Mouse (Mus musculus): ENCODE measurements around the gene Fance. TPM values are rescaled to one million over a fixed set of nuclear protein-coding genes. Genes with fewer than 3 reads are reported as not detected.
A peak's percentile ranks its signal among the peaks of the same experiment; 100 is the strongest.
"Not testable (repeated sequence)": the region's sequence is repeated elsewhere in the genome, so short reads cannot be mapped to it uniquely, and the experiment has no call there.

The Fance gene
- total RNA-seq, 2 experiments from 2014 or later, result 23.5 to 23.7 TPM

DNA sequence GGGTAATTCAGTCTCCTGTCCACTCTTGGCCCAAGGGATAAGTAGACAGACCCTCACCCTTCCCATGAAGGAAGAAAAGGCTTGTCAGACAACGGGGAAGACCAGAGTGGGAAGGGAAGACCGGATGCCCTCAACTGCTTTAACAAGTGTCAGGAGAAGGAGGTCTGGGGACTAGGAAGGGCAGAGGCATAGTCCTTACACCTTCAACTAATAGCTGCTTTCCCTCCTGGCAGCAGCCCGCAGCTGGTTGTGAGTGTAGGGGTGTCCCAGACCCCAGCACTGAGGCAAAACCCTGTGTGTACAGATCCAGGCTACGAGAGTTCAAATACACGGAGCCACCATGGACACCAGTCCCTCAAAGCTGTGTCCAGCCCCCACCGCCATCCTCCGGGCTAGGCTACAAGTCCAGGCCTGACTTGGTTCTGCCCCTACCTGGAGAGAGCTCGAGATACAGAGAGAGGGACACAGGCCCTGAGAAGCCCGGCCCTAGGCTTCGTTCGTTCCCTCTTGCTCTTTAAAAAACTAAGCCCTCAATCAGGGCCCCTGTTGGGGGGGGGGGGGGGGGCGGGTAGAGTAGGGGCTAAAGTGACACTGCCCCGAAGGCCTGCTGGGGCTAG is 36.1 kb downstream of the Fance start:
- DNase-seq, result no peak

DNA sequence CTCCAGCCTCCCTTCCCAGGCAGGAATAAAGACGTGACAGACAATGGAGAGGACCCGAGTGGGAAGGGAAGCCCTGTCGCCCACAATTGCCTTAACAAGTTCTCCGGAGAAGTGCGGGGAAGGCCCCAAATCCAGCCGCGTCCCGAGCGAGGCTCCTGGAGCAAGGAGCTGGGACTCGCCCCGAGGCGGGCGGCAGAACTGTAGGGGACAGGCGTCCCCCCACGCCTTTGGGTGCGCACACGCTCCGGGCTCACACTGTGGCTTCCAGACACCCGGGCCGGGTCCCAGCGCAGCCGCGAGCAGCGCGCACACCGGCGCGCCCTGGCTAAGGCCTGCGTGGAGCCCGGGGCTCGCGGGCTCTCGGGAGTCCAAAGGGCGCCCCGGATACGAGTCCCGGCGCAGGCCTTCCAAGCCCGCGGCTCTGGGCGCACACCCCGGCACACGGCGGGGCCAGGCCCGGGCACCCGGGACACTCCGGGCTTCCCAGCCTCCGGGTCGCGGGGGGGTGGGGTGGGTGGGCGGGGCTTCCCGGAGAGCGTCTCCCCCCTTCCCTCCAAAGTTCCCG is 36.7 kb downstream of the Fance start:
- peak; percentile 66 to 73 for DNase-seq

DNA sequence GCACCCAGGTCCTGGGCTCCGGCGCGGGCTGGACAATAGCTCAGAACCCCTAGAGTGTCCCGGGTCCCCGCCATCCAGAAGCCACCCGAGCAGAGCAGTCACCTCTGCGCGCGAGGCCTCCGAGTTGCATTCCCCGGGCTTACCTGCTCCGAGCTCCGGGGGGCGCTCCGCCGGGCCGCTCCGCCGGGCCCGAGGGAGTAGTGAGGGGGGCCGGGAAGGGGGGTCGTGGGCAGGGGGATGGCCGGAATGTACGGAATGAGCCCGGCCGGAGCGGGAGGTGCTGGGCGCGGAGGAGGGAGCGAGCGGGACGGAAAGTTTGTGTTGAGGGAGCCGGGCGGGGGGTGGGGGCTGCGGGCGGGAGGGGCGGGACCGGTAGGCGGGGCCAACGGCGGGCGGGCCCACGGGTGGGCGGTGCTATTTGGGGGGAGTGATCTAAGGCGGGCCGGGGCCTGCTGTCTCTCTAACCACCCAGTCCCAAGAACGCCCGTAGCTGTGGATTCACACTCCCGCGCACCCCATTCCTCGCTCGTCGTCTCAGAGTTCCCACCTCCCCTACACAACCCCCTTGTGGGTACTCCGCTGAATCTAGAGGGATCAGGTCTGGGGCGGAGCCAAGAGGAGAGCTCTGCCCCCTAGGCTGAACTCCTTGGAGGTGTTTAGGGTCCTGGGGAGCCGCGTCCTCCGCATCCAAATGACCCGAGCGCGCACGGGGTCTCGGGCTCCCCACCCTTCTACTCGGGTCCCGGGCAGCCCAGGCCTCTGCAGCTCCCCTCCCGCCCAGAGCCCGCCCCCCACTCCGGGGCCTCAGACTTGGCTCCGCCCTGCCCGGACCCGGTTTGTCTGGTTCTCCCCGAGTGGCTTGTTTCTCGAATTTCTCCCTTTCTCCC is 37.4 kb downstream of the Fance start, which contains the start of gene Tead3:
TSS of gene Tead3 (minus strand) at position 352 of the 887 bp plus-strand sequence.
- peak; percentile 84 to 88 for DNase-seq

DNA sequence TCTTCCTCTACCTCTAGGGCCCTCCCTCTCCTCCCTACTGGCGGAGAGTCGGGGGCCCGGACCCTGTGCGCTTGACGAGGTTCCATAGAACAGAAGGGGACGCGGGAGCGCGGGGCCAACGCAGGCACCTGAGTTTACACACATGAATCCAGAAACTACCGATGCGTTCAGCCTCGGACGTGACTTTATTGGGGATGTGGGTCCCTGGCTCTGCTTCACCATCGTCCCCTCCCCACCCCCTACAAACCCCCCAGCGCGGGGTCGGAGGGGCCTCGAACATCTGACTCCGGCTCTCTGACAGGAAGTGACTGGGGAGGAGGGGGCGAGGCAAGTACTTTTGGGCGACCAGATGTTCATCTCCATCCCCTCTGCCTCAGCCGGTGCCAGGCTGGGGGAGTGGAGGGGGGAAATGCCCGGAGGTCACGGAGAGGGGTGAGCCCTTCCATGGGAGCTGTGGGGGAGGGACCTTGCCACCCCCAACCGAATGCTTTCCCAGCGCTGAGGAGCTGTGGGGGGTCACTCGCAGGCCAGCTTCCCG is 38.1 kb downstream of the Fance start:
- DNase-seq, result no peak

DNA sequence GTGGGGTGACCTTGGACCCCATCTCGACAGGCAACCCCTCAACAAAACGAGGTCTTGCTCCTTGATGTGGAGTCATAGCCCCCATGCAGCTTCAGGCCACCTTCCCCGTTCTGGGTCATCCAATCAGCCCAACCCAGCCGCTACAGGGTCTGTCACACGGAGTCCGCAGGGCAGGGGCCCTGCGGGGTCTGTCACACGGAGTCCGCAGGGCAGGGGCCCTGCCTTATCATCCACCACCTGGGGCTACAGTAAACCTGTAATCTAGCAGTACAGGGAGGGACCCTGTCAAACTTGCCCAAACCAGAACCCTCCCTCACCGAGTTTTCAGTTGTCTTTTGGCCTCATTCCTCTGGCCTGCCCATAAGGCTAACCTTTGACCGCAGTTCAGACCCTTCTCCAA is 38.7 kb downstream of the Fance start:
- no peak for DNase-seq

DNA sequence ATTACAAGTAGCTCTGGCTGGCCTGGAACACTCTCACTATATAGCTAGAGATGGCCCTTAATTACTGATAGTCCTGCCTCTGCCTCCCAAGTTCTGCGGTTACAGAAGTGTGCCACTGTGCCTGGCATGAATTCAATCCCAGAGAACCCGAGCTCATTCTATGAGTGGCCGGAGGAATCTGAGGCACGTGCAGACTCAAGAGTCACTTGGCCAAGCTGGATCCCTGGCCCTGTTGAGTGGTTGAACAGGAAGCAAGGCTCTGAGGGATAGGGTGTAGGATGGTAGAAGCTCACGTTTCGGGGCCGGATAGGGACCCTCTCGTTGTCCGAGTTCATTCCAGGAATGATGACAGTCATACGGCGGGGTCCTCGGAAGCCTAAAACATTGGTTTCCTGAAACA is 42.6 kb downstream of the Fance start:
- no peak for DNase-seq

DNA sequence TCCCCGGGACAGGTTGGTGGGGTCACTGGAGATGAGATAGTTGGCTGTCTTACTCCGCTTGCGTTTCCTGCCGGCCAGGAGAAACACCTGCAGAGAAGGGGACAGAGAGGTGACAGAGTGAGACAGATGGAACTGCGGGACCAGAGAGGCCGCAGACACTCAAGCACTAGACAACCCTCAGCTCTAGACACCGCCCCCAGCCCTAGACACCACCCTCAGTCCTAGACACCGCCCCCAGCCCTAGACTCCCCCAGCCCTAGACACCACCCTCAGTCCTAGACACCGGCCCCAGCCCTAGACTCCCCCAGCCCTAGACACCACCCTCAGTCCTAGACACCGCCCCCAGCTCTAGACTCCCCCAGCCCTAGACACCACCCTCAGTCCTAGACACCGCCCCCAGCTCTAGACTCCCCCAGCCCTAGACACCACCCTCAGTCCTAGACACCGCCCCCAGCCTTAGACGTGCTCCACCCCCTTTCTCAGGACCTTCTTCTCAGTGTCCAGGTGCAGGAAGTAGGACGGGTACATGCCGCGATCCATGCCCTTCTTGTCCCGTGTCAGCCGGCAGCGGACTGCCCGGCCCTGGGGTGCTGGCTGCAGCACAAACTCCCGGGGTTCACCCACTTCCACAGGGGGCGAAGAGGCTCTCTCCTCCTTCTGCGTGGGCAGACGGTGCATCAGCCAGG is 45.4 kb downstream of the Fance start:
- not testable (repeated sequence) for DNase-seq

DNA sequence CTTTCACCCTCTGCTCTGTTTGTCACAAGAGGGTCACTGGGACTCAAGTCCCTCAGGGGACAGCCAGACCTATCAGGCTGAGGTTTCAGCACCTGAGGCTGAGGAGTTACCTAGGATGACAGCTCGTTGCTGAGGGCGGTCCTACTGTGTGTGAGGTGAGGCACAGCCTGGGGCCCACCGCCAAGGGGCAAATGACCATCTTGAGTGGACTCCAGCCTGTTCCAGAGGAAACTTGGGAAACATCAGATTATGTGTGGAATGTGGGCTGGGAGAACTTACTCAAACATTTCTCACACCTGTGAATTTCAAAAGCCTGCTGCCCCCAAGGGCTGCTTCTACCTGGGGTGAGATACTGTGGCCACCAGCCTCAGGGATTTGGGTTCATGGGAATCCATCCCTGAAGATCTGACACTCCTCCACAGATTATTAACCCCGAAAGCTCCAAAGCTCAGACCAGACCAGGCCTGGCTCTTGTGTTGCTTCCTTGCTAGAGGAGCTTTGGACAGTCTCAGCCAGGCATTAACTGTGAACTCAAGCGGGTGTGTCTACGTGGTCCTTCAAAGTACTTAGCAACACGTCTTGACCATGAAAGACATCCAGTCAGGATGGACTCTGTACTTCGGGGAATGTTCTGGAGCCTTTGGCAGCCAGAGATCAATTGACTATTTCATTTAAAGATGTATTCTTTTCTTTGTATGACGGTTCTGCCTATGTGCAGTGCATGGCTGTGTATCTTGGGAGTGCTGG is 47.4 kb downstream of the Fance start:
- DNase-seq, result no peak

DNA sequence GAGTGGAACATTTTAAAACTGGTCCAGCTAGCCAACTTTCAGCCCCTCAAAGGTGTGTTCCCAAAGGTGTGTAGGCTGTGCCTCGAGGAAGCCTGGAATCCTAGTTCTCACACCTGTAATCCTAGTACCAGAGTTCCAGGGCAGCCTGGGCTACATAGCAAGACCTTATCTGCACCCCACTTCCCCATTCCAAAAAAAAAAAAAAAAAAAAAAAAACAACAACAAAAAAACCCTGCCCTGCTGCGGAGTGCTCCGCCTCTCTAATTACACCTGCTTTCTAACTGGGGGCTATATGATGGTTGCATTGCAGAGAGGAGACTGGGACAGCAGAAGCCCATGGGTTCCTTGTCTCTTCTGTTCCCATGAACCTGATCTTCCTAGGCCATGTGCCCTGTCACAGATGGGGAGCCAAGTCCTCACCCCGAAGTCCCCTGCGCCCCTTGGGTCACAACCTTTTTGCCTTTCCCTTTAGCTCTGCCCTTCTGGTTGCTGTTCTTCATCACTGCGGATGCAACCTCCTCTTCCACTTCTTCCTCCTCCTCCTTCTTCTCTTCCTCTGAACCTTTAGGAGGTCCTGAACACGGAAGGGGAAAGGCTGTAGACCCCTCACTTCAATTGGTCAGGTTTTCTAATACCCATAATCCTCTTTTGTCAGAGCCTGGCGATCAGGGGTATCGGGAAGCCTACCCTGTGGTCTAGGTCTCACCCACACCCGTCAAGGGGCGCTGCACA is 48.8 kb downstream of the Fance start:
- DNase-seq, result no peak

DNA sequence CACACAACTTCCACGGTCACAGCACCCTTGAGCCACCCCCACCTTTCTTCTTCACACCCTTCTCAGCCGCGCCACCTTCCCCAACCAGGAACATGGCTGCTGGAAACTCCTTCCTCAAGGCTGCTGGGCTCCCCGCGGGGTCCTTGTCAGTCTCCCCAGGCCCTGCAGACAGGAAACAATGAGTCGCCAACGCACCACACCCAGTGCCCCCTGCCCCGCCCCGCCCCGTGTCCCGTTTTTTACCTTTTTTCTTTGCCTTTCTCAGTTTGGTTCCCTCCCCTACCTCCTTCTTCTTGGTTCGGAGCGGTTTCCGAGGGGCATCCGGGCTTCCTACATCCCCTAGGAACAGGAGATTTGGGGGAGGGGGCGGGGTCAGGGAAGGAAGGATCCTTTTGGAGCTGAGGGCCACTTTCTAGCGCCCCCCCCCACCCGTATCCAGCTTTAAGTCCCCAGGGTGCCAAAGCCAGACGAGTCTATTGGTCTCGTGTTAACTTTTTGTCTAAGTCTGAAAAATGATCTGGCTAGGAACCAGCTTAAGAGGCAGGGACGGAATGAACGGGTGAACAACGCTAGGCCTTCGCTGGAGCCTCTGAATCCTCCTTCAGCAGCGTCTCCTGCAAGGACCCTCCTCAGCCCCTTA is 49.5 kb downstream of the Fance start:
- no peak for DNase-seq

DNA sequence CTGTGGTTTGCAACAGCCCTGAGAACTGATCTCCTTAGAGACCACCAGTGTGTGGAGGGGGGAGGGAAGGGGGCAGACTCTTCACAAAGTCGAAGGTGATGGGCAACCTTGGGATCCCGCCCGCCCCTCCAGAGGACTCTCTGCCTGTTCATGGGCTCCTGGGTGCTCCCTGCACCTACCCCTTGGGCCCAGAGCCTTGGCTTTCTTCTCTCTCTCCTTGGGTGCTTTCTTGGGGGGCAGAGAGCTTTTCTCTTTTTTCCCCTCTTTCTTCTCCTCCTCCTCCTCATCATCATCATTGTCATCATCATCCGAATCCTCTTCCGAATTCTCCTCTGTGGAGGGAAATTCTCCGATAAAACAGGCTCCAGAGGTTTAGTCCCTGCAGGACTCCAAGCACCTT is 50.2 kb downstream of the Fance start:
- no peak for DNase-seq

DNA sequence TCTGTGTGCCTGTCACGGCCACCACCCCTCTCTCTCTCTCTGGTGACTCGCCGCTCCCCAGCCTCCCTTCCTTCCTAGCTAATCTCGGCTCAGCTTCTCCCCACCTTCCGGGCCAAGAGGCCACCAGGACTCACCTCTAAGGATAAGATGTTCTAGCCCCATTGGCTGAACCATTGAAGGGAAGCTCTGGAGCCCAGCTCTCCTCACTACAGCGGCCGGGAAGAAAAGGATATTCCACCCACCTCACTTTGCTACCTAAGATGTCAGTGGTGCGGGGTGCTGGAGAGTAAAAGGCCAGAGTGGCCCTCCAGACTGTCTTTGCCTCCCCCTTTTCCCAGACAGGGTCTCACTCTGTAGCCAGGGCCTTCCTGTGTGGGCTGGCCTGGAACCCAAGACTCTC is 51.8 kb downstream of the Fance start, which contains the start of gene Tulp1:
TSS of gene Tulp1 (minus strand) at position 101 of the 400 bp plus-strand sequence.
- DNase-seq, result no peak

DNA sequence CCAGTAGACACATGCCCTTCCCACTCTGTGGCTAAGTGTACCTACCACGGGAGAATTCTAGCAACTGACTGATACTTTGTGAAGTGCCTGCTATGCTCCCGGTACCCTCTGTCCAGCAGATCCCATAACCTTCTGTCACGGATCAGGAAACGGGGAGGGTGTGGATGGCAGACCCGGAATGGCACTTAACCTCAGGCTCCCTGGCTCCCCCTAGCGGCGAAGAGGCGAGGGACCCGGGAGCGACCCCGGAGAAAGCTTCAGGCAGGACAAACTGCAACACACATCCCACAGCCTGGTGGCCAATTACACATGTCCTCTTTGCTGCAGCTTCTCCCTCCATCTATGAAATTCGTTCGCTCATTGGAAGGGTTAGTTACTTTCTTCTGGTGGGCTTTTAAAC is 55.1 kb downstream of the Fance start:
- DNase-seq, result peak; percentile 80 to 88

DNA sequence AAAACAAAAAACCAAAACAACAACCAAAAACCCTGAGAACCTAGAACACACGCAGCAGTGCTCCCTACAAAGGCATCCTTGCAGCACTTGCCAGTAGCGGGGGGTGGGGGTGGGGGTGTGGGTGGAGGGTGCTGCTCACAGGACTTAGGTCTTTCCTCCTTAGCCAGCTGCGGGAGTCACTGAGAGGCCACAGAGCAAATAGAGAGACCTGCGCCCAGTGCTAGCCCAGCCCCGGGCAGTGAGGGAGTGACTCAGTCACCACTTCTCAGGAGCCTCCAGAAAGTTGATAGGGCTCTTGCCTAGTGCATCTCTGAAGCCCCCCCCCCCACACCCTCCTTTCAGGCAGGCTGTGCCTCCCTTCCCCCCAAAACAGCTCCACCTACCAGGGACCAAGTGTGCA is 55.7 kb downstream of the Fance start:
- no peak for DNase-seq

DNA sequence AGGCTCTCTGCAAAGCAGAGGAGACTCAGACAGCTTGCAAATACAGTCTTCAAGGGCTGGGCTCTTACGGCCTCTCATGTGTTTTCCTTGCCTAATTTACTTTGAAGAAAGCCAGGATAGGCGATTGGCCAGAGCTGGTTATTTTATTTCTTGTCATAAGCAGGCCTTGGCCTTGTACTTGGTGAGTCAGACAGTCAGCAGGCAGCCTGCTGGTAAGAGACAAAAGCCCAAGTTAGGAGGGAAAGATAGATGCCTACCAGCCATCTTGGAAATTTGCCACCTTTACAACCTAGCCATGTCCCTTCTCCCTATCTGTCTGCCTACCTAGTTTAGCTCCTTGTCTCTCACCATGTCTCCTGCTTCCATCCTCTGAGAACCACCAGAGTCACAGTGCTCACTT is 58.0 kb downstream of the Fance start:
- DNase-seq, result peak; percentile 68 to 71

DNA sequence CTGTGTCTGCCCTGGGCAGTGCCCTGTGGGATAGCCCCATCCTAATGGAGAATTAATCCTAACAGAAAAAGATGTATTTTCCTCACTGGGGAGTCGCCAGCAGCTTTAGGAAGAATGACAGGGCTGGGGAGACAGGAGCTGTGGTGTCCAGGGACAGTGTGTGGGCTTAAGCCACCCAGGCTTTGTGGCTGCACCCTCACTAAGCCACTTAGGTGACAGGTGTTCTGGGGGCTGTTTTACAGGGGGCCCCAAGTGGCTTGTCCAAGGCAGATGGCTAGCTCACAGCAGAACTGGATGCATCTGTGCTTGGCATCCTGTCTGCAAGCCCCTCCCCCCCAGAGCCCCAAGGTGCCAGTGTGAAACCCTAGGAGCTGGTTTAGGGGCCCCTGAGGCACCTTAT is 58.6 kb downstream of the Fance start:
- DNase-seq, result no peak

DNA sequence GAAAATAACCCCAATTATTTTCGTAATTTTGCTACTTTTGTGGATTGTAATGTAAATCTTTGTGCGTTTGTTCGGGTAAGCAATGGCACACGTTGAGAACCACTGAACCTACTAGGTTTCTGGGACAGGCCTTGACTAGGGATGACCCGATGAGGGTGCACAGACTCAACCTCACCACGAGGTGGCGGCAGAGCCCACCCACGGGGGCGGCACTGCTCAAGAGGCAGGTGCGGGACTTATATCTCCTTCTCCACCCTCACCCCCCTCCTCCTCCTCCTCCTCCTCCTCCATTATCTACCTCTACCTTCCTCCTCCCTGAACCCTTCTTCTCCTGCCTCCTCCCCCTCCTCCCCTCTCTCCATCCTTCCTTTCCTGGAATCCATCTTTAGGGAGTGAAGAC is 60.5 kb downstream of the Fance start:
- peak; percentile 62 to 80 for DNase-seq

DNA sequence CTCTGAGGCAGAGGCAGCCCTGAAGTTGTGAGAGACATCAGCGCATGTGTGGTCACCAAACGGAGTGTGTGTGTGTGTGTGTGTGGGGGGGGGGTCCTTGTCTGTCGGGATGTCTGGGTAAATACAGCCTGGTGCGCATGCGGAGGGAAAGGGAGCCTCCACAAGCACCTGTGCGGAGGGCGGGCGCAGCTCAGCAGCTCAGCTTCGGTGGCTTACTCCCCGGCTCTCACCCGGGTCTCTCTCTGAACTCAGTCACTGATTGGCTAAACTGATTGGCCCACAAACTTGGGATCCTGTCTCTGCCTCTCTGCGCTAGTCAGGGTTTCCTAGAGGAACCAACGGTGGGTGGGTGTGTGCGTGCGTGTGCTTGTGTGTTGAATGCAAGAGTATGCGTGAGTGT is 61.2 kb downstream of the Fance start:
- DNase-seq, result no peak

DNA sequence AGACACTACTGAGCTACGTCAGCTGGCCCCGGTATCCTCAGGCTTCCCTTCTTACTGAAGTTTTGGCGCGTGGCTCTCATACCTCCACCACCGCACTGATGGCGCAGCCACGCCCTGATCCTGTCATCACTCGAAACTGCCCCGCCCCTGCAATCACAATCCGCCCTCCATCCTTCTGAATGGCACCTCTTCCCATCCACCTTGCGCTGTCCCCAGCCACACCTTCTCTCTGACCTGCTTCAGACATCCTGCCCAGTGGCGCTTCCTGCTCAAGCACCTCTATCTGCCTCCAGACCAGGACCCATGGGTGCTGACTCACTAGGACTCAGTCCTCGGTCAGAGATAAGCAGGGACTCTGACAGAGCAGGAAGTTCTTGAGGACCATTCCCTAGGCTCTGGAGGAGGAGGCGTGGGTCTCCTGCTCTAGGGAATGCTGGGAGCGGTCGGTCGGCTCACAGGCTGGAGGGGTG is 62.3 kb downstream of the Fance start:
- DNase-seq, result no peak

Measured in adrenal gland, postnatal 36 days (tissue).